Mouse (Mus musculus) heart, embryonic 11.5 days (tissue): ENCODE data around the gene Zbtb3. TPM values are rescaled to one million over a fixed set of nuclear protein-coding genes. Genes with fewer than 3 reads are reported as not detected.

ENCODE experiments used
- ATAC-seq: fragments of 200-750 bp; cut with Nextera tagmentation; replicated peaks from 2 replicates; pipeline ENCODE4 v1.8.0; 2017; ENCODE audit warnings: moderate library complexity; ENCODE audit not compliant: insufficient number of reproducible peaks, low FRiP score, low TSS enrichment
- H3K27ac ChIP-seq: fragments of 300-500 bp; sonication (generic); 2 replicates; pipeline ENCODE4 v1.5.1; 2014; ENCODE audit warnings: mild to moderate bottlenecking, low read depth, low read length
- H3K27me3 ChIP-seq: fragments of 300-500 bp; sonication (generic); 2 replicates; pipeline ENCODE4 v1.6.1; 2014; ENCODE audit warnings: mild to moderate bottlenecking, low read length, mixed read lengths; ENCODE audit not compliant: control insufficient read depth, insufficient read depth
- H3K36me3 ChIP-seq: fragments of 300-500 bp; sonication (generic); 2 replicates; pipeline ENCODE4 v1.6.1; 2014; ENCODE audit warnings: mild to moderate bottlenecking, low read length, moderate library complexity, mixed read lengths; ENCODE audit not compliant: control insufficient read depth, insufficient read depth
- H3K4me1 ChIP-seq: fragments of 300-500 bp; sonication (generic); 2 replicates; pipeline ENCODE4 v1.6.1; 2014; ENCODE audit warnings: low read length; ENCODE audit not compliant: control insufficient read depth, insufficient read depth
- H3K4me2 ChIP-seq: fragments of 300-500 bp; sonication (generic); 2 replicates; pipeline ENCODE4 v1.6.1; 2014; ENCODE audit warnings: mild to moderate bottlenecking, moderate library complexity
- H3K4me3 ChIP-seq: fragments of 300-500 bp; sonication (generic); 2 replicates; pipeline ENCODE4 v1.5.1; 2014; ENCODE audit warnings: low read depth, low read length
- H3K9ac ChIP-seq: fragments of 300-500 bp; sonication (generic); 2 replicates; pipeline ENCODE4 v1.6.1; 2014; ENCODE audit warnings: mild to moderate bottlenecking, low read depth, low read length, moderate library complexity
- H3K9me3 ChIP-seq: fragments of 300-500 bp; sonication (generic); replicated peaks from 2 replicates; pipeline ENCODE4 v1.6.1; 2016; ENCODE audit warnings: low read length; ENCODE audit not compliant: control insufficient read depth
- WGBS: fragments of 180-500 bp; shearing (Covaris S2); extraction: QIAGEN DNeasy Blood & Tissue Kit; methylation state at CpG from one replicate; pipeline ENCODE4 v1.1.7; 2014; ENCODE audit not compliant: insufficient replicate concordance; 5-methylcytosine and 5-hydroxymethylcytosine counted together
- polyA plus RNA-seq: library from polyadenylated mRNA; unstranded; fragments of >200 nt; fragmentation: Nextera tagmentation; extraction: Ambion mirVana; gene quantifications from 2 replicates; pipeline ENCODE4 v1.2.1, GENCODE M21; 2014

Gene Zbtb3
- polyA plus RNA-seq, 1 experiment from 2014 or later: 5.2 TPM

DNA sequence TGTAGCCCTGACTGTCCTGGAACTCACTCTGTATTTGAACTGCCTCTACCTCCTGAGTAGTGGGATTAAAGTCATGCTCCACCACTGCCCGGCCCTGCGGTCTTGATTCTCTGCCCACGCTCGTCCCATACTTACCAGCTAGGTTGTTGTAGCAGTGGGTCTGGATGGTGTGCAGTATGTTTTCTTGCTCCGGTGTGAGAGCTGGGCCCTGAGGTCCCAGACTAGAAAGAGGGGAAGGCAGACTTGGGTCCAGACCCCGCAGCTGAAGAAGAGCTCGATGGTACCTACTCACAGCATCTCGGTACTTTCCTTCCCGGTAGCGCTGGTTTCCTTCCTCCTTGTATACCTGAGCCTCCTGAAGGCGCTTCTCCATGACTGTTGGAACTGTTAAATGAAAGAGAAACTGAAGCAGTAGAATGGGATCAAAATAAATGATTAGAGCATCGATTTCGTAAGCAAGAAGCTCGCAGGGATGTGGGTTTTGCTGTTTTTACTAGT, 16.0 kb downstream of the Zbtb3 start:
- Histone ChIP-seq H3K9ac (peak overlapping the region; percentile 99), H3K4me3 (peak overlapping the region; percentile 100), H3K27me3 (no peaks in the 10 kb centered on the region), H3K4me1 (peaks cover 17% of the 10 kb centered on the region), H3K36me3 (peaks cover 8% of the 10 kb centered on the region), H3K4me2 (peak overlapping the region; percentile 97), H3K27ac (peak overlapping the region; percentile 100), H3K9me3 (no peaks in the 10 kb centered on the region)
- WGBS: 26% methylated on average over 14 of the region's 14 CpGs
- ATAC-seq: no peak

DNA sequence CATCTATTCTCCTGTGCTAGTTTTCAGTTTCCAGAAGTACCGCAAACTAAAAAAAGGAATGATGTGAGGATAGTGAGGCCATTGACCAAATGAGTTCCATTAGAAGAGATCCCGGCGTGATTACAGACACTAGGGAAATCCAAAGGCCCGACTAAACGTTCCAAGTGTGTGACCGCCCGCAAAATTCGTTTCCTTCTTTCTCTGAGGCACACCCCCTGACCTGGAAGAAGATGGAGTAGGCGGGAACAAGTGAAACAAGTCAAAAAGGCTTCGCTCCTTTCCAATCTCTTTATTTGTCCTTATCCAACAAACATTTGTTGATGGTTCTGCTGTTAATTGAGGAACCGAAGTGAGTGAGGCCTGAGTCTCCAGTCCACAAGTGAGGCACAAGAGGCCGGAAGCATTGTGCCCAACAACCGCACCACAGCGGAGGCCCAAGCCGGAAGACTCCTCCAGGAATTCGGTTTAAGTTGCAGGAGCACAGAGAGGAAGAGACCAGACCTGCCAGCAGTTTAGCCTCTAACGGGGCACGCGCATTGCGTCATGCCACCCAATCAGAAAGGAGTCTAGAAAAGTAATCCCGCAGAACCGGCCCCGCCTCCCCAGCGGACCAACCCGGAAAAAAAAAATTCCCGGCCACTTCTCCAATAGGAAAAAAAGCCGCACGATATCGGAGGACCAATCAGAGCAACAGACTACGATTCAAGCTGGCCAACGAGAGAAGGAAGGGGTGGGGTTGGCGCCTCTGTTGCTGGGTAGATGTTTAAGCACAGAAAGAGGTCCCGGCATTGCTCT, 16.6 kb downstream of the Zbtb3 start, which contains the start of gene Ttc9c:
Ttc9c (minus strand) TSS at position 533 of the 795 bp plus-strand sequence.
- H3K27me3 ChIP-seq: no peaks in the 10 kb centered on the region
- peaks cover 14% of the 10 kb centered on the region for H3K36me3 ChIP-seq
- peak within 1 kb of the TSS; percentile 100 for H3K4me3 ChIP-seq
- H3K4me2 ChIP-seq: peak within 1 kb of the TSS; percentile 97
- peaks cover 17% of the 10 kb centered on the region for H3K4me1 ChIP-seq
- ATAC-seq: peak; percentile 87
- no peaks in the 10 kb centered on the region for H3K9me3 ChIP-seq
- H3K9ac ChIP-seq: peak within 1 kb of the TSS; percentile 99
- H3K27ac ChIP-seq: peak within 1 kb of the TSS; percentile 100
- under 1% methylated on average over 33 of the region's 33 CpGs for WGBS

- no peaks in the 10 kb centered on the region for H3K27me3 ChIP-seq
- H3K36me3 ChIP-seq: peaks cover 15% of the 10 kb centered on the region
- H3K4me2 ChIP-seq: peak within 1 kb of the TSS; percentile 97
- peak within 1 kb of the TSS; percentile 100 for H3K4me3 ChIP-seq
- peak within 1 kb of the TSS; percentile 99 for H3K9ac ChIP-seq
- WGBS: under 1% methylated on average over 83 of the region's 83 CpGs
- peak within 1 kb of the TSS; percentile 100 for H3K27ac ChIP-seq
- H3K9me3 ChIP-seq: no peaks in the 10 kb centered on the region
- H3K4me1 ChIP-seq: peaks cover 17% of the 10 kb centered on the region
- peak; percentile 96 for ATAC-seq
Observed at GRCm38 (mm10) chr19:8819596-8820423, 17.5 kb downstream of the Zbtb3 start, which contains the start of gene Hnrnpul2. Hnrnpul2 (plus strand) TSS chr19:8820010.

DNA sequence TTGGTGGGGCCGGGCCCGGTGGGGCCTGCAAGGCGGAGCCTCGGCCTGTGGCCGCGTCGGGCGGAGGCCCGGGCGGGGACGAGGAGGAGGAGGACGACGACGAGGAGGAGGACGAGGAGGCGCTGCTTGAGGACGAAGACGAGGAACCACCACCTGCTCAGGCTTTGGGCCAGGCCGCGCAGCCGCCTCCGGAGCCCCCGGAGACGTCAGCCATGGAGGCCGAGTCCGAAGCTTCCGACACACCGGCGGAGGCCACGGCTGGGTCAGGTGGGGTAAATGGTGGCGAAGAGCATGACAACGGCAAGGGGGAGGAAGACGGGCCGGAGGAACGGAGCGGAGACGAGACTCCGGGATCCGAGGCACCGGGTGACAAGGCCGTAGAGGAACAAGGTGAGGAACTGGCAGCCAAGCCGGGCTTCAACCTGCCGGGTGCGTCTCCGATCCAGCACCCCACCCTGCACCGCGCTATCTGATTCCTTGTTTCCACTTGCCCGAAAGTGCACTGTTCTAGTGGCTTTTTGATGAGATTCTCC, 18.1 kb downstream of the Zbtb3 start:
- peaks cover 17% of the 10 kb centered on the region for H3K4me1 ChIP-seq
- peak overlapping the region; percentile 97 for H3K4me2 ChIP-seq
- peaks cover 17% of the 10 kb centered on the region for H3K36me3 ChIP-seq
- H3K9me3 ChIP-seq: no peaks in the 10 kb centered on the region
- ATAC-seq: peak; percentile 39
- peak overlapping the region; percentile 99 for H3K9ac ChIP-seq
- H3K27me3 ChIP-seq: no peaks in the 10 kb centered on the region
- 0% methylated on average over 48 of the region's 48 CpGs for WGBS
- H3K4me3 ChIP-seq: peak overlapping the region; percentile 100
- H3K27ac ChIP-seq: peak overlapping the region; percentile 100

- Histone ChIP-seq H3K4me3 (peak overlapping the region; percentile 100), H3K27me3 (no peaks in the 10 kb centered on the region), H3K27ac (peak overlapping the region; percentile 100; the same call in 1 of the 2 replicates), H3K9me3 (no peaks in the 10 kb centered on the region), H3K9ac (peak overlapping the region; percentile 99), H3K36me3 (peaks cover 20% of the 10 kb centered on the region), H3K4me1 (peaks cover 17% of the 10 kb centered on the region), H3K4me2 (peak overlapping the region; percentile 97)
- no peak for ATAC-seq
- WGBS: under 1% methylated on average over 7 of the region's 7 CpGs
Observed at GRCm38 (mm10) chr19:8821146-8821545, 18.8 kb downstream of the Zbtb3 start.

- no peak for ATAC-seq
- 77% methylated on average over 8 of the region's 8 CpGs for WGBS
- H3K4me2 ChIP-seq: peak overlapping the region; percentile 97
- H3K9ac ChIP-seq: 0 out of 2 replicates have a peak overlapping the region, but pooled peaks have one; percentile 39
- H3K9me3 ChIP-seq: no peaks in the 10 kb centered on the region
- H3K27me3 ChIP-seq: no peaks in the 10 kb centered on the region
- H3K27ac ChIP-seq: no peak overlapping the region
- H3K36me3 ChIP-seq: peaks cover 31% of the 10 kb centered on the region
- H3K4me1 ChIP-seq: peaks cover 16% of the 10 kb centered on the region
- peak overlapping the region; percentile 20 for H3K4me3 ChIP-seq
Observed at GRCm38 (mm10) chr19:8822696-8823095, 20.3 kb downstream of the Zbtb3 start.

GRCm38 (mm10) chr19:8829660-8830059, 27.3 kb downstream of the Zbtb3 start, which contains the start of gene AC129217.1:
AC129217.1 (plus strand) TSS chr19:8829773.
- no peak for ATAC-seq
- no peak within 1 kb of the TSS for H3K4me2 ChIP-seq
- H3K27ac ChIP-seq: no peak within 1 kb of the TSS
- no peaks in the 10 kb centered on the region for H3K27me3 ChIP-seq
- no peak within 1 kb of the TSS for H3K9ac ChIP-seq
- WGBS: 92% methylated on average over 8 of the region's 8 CpGs
- H3K4me1 ChIP-seq: no peaks in the 10 kb centered on the region
- H3K9me3 ChIP-seq: no peaks in the 10 kb centered on the region
- H3K36me3 ChIP-seq: peaks cover 71% of the 10 kb centered on the region
- H3K4me3 ChIP-seq: no peak within 1 kb of the TSS

- WGBS: 92% methylated on average over 8 of the region's 8 CpGs
- no peak for ATAC-seq
- no peak overlapping the region for H3K9ac ChIP-seq
Observed at GRCm38 (mm10) chr19:8830664-8831063, 28.3 kb downstream of the Zbtb3 start.

More at GRCm38 (mm10) chr19:8830664-8831063, 28.3 kb downstream of the Zbtb3 start:
- Histone ChIP-seq H3K4me2 (no peak overlapping the region), H3K9me3 (no peaks in the 10 kb centered on the region), H3K36me3 (peaks cover 71% of the 10 kb centered on the region), H3K4me3 (no peak overlapping the region), H3K27me3 (no peaks in the 10 kb centered on the region), H3K4me1 (no peaks in the 10 kb centered on the region), H3K27ac (no peak overlapping the region)
